Mouse (Mus musculus): Measurements from ENCODE around the gene Vmn1r126. TPM values are rescaled to one million over a fixed set of nuclear protein-coding genes. Genes with fewer than 3 reads are reported as not detected.
"Not testable (repeated sequence)": the region's sequence is repeated elsewhere in the genome, so short reads cannot be mapped to it uniquely, and the experiment has no call there.

Gene Vmn1r126
- polyA plus RNA-seq (2015; fragmentation: Nextera tagmentation; extraction: Ambion mirVana): not detected in 2 replicates

- H3K4me1 ChIP-seq; H3K36me3 ChIP-seq; H3K4me2 ChIP-seq; H3K27ac ChIP-seq; H3K27me3 ChIP-seq; H3K9ac ChIP-seq; ATAC-seq (replicated peaks; ENCODE audit: low FRiP score); H3K4me3 ChIP-seq (replicated peaks); H3K9me3 ChIP-seq (replicated peaks): not testable (repeated sequence)
- WGBS: no CpG with 5 or more reads among the region's 5 CpGs
These were observed at the start of gene Vmn1r126 for GRCm38 (mm10) chr7:21301367-21301766. Gene Vmn1r126, minus strand, starts transcription at chr7:21301467.

GRCm38 (mm10) chr7:21349073-21349472, 47.8 kb upstream of the Vmn1r126 start, which contains the start of gene Vmn1r128:
Gene Vmn1r128, plus strand, starts transcription at chr7:21349373.
- not testable (repeated sequence) for H3K4me3 ChIP-seq (replicated peaks); H3K4me2 ChIP-seq; H3K4me1 ChIP-seq; H3K27ac ChIP-seq; ATAC-seq (replicated peaks; ENCODE audit: low FRiP score); H3K36me3 ChIP-seq; H3K9ac ChIP-seq; H3K9me3 ChIP-seq (replicated peaks); H3K27me3 ChIP-seq
- 84% methylated on average over 1 of the region's 1 CpGs for WGBS

GRCm38 (mm10) chr7:21319761-21320160, 18.5 kb upstream of the Vmn1r126 start, which contains the start of gene Vmn1r127:
Gene Vmn1r127, minus strand, starts transcription at chr7:21319861.
- not testable (repeated sequence) for H3K9me3 ChIP-seq (replicated peaks); H3K36me3 ChIP-seq; H3K27me3 ChIP-seq; H3K4me3 ChIP-seq (replicated peaks); H3K4me1 ChIP-seq; H3K4me2 ChIP-seq; H3K27ac ChIP-seq; H3K9ac ChIP-seq; ATAC-seq (replicated peaks; ENCODE audit: low FRiP score)
- WGBS: no CpG with 5 or more reads among the region's 3 CpGs

- not testable (repeated sequence) for ATAC-seq (replicated peaks; ENCODE audit: low FRiP score); H3K27me3 ChIP-seq; H3K36me3 ChIP-seq; H3K9ac ChIP-seq; H3K9me3 ChIP-seq (replicated peaks); H3K27ac ChIP-seq; H3K4me3 ChIP-seq (replicated peaks); H3K4me1 ChIP-seq; H3K4me2 ChIP-seq
- WGBS: 68% methylated on average over 3 of the region's 3 CpGs
These were observed 29.4 kb downstream of the Vmn1r126 start, which contains the start of gene Vmn1r125 for GRCm38 (mm10) chr7:21271879-21272278. Gene Vmn1r125, plus strand, starts transcription at chr7:21272179.

- not testable (repeated sequence) for ATAC-seq (replicated peaks; ENCODE audit: low FRiP score); H3K36me3 ChIP-seq; H3K4me3 ChIP-seq (replicated peaks); H3K9me3 ChIP-seq (replicated peaks); H3K27me3 ChIP-seq; H3K4me2 ChIP-seq; H3K4me1 ChIP-seq; H3K9ac ChIP-seq; H3K27ac ChIP-seq
- 72% methylated on average over 4 of the region's 4 CpGs for WGBS
These were observed 40.8 kb downstream of the Vmn1r126 start, which contains the start of gene Vmn1r124 for GRCm38 (mm10) chr7:21260517-21260916. Gene Vmn1r124, minus strand, starts transcription at chr7:21260617.

Other genes starting within 250 kb of the Vmn1r126 start
- not detected in 2 replicates for gene Vmn1r120, start 247.7 kb downstream of the Vmn1r126 start, polyA plus RNA-seq (2015; fragmentation: Nextera tagmentation; extraction: Ambion mirVana)
- not detected in 2 replicates for gene Vmn1r121, start 203.0 kb downstream of the Vmn1r126 start, polyA plus RNA-seq (2015; fragmentation: Nextera tagmentation; extraction: Ambion mirVana)
- gene Vmn1r122, start 167.3 kb downstream of the Vmn1r126 start, polyA plus RNA-seq (2015; fragmentation: Nextera tagmentation; extraction: Ambion mirVana): not detected in 2 replicates
- gene Vmn1r123, start 139.3 kb downstream of the Vmn1r126 start, polyA plus RNA-seq (2015; fragmentation: Nextera tagmentation; extraction: Ambion mirVana): not detected in 2 replicates
- not detected in 2 replicates for gene Gm5157, start 111.0 kb downstream of the Vmn1r126 start, polyA plus RNA-seq (2015; fragmentation: Nextera tagmentation; extraction: Ambion mirVana)
- gene Vmn1r124, start 40.9 kb downstream of the Vmn1r126 start, polyA plus RNA-seq (2015; fragmentation: Nextera tagmentation; extraction: Ambion mirVana): not detected in 2 replicates
- gene Vmn1r125, start 29.3 kb downstream of the Vmn1r126 start, polyA plus RNA-seq (2015; fragmentation: Nextera tagmentation; extraction: Ambion mirVana): not detected in 2 replicates
- gene Vmn1r127, start 18.4 kb upstream of the Vmn1r126 start, polyA plus RNA-seq (2015; fragmentation: Nextera tagmentation; extraction: Ambion mirVana): not detected in 2 replicates
- gene Vmn1r128, start 47.9 kb upstream of the Vmn1r126 start, polyA plus RNA-seq (2015; fragmentation: Nextera tagmentation; extraction: Ambion mirVana): not detected in 2 replicates
- gene Vmn1r129, start 59.8 kb upstream of the Vmn1r126 start, polyA plus RNA-seq (2015; fragmentation: Nextera tagmentation; extraction: Ambion mirVana): not detected in 2 replicates
- not detected in 2 replicates for gene Gm6882, start 131.3 kb upstream of the Vmn1r126 start, polyA plus RNA-seq (2015; fragmentation: Nextera tagmentation; extraction: Ambion mirVana)
- not detected in 2 replicates for gene Vmn1r130, start 210.3 kb upstream of the Vmn1r126 start, polyA plus RNA-seq (2015; fragmentation: Nextera tagmentation; extraction: Ambion mirVana)
- gene Vmn1r131, start 244.6 kb upstream of the Vmn1r126 start, polyA plus RNA-seq (2015; fragmentation: Nextera tagmentation; extraction: Ambion mirVana): not detected in 2 replicates